Mouse (Mus musculus) liver, postnatal 0 days (tissue): ENCODE results near the gene Slc13a5. TPM values are rescaled to one million over a fixed set of nuclear protein-coding genes. Genes with fewer than 3 reads are reported as not detected.

Source experiments
- ATAC-seq: fragments of 200-750 bp; cut with Nextera tagmentation; 2 replicates; pipeline ENCODE4 v1.8.0; 2017; ENCODE audit warnings: mild to moderate bottlenecking, moderate library complexity
- DNase-seq: peaks from one replicate; pipeline ENCODE4 v3.0.0-alpha.2; 2016
- H3K27ac ChIP-seq: fragments of 300-500 bp; sonication (generic); 2 replicates; pipeline ENCODE4 v1.5.1; 2014; ENCODE audit warnings: antibody characterized with exemption, moderate library complexity, mild to moderate bottlenecking, low read depth
- H3K27me3 ChIP-seq: fragments of 300-500 bp; sonication (generic); 2 replicates; pipeline ENCODE4 v1.6.1; 2014; ENCODE audit warnings: low read length, control low read depth, mixed read lengths; ENCODE audit not compliant: insufficient read depth
- H3K36me3 ChIP-seq: fragments of 300-500 bp; sonication (generic); replicated peaks from 2 replicates; pipeline ENCODE4 v1.6.1; 2014; ENCODE audit warnings: mild to moderate bottlenecking, control low read depth, low read length, moderate library complexity, mixed read lengths; ENCODE audit not compliant: insufficient read depth
- H3K4me1 ChIP-seq: fragments of 300-500 bp; sonication (generic); 2 replicates; pipeline ENCODE4 v1.6.1; 2014; ENCODE audit warnings: antibody characterized with exemption, mild to moderate bottlenecking, control low read depth; ENCODE audit not compliant: insufficient read depth
- H3K4me2 ChIP-seq: fragments of 300-500 bp; sonication (generic); 2 replicates; pipeline ENCODE4 v1.6.1; 2014; ENCODE audit warnings: low read depth, mild to moderate bottlenecking, low read length, moderate library complexity, mixed read lengths
- H3K4me3 ChIP-seq: fragments of 300-500 bp; sonication (generic); 2 replicates; pipeline ENCODE4 v1.5.1; 2014; ENCODE audit warnings: low read depth, low read length
- H3K9ac ChIP-seq: fragments of 300-500 bp; sonication (generic); replicated peaks from 2 replicates; pipeline ENCODE4 v1.6.1; 2014; ENCODE audit warnings: mild to moderate bottlenecking, moderate library complexity
- H3K9me3 ChIP-seq: fragments of 300-500 bp; sonication (generic); 2 replicates; pipeline ENCODE4 v1.6.1; 2016; ENCODE audit warnings: mild to moderate bottlenecking, control low read depth, low read length, mixed read lengths
- CTCF ChIP-seq: sonication (generic); IDR thresholded peaks from 2 replicates; pipeline ENCODE4 v1.5.1; 2016; ENCODE audit warnings: antibody characterized with exemption, low read depth
- EP300 ChIP-seq: IDR thresholded peaks from 2 replicates; pipeline ENCODE4 v1.6.1; 2016; ENCODE audit warnings: antibody characterized with exemption, low read depth, mild to moderate bottlenecking
- WGBS: fragments of 180-500 bp; shearing (Covaris S2); extraction: QIAGEN DNeasy Blood & Tissue Kit; methylation state at CpG from one replicate; pipeline ENCODE4 v1.1.7; 2014; ENCODE audit not compliant: insufficient replicate concordance; 5-methylcytosine and 5-hydroxymethylcytosine counted together
- polyA plus RNA-seq: library from polyadenylated mRNA; unstranded; fragments of >200 nt; fragmentation: Nextera tagmentation; extraction: Ambion mirVana; gene quantifications from 2 replicates; pipeline ENCODE4 v1.2.1, GENCODE M21; 2015

Slc13a5 gene
- polyA plus RNA-seq, 1 experiment from 2014 or later: not detected

- Histone ChIP-seq H3K27me3 (no peaks in the 10 kb centered on the region), H3K4me1 (peaks cover 10% of the 10 kb centered on the region), H3K4me2 (peak overlapping the region; percentile 78), H3K9ac (peak overlapping the region; percentile 64), H3K9me3 (no peaks in the 10 kb centered on the region), H3K4me3 (peak overlapping the region; percentile 63), H3K27ac (peak overlapping the region; percentile 30), H3K36me3 (0 out of 2 replicates have a peak, but pooled peaks cover 11% of the 10 kb centered on the region)
- under 1% methylated on average over 49 of the region's 51 CpGs for WGBS
- 0 out of 2 replicates have a peak, but pooled peaks have one; percentile 11 for TF ChIP-seq CTCF
- no peak for TF ChIP-seq EP300
- peak; percentile 93 for ATAC-seq
- DNase-seq: peak; percentile 97
These were observed 52.2 kb downstream of the Slc13a5 start for GRCm38 (mm10) chr11:72214591-72215409.

GRCm38 (mm10) chr11:72207834-72208377, 59.1 kb downstream of the Slc13a5 start:
- ATAC-seq: no peak

GRCm38 (mm10) chr11:72207204-72207833, 59.7 kb downstream of the Slc13a5 start, which contains the start of the genes 4933427D14Rik and Txndc17:
Gene 4933427D14Rik, minus strand, starts transcription at chr11:72207459.
Gene Txndc17, plus strand, starts transcription at chr11:72207547.
- DNase-seq (peak; percentile 88), ATAC-seq (peak; percentile 92)
- no peak for TF ChIP-seq CTCF
- no peak for TF ChIP-seq EP300
- under 1% methylated on average over 42 of the region's 42 CpGs for WGBS
- Histone ChIP-seq H3K27me3 (no peaks in the 10 kb centered on the region), H3K36me3 (0 out of 2 replicates have a peak, but pooled peaks cover 11% of the 10 kb centered on the region), H3K4me1 (peaks cover 10% of the 10 kb centered on the region), H3K9me3 (no peaks in the 10 kb centered on the region), H3K9ac (peak within 1 kb of the TSS; percentile 80), H3K27ac (peak within 1 kb of the TSS; percentile 58; the same call in 1 of the 2 replicates), H3K4me2 (peak within 1 kb of the TSS; percentile 94), H3K4me3 (peak within 1 kb of the TSS; percentile 74)

More at GRCm38 (mm10) chr11:72207834-72208377, 59.1 kb downstream of the Slc13a5 start:
- no peaks in the 10 kb centered on the region for H3K9me3 ChIP-seq
- no peak for TF ChIP-seq CTCF
- TF ChIP-seq EP300: no peak
- no peak for DNase-seq
- 0 out of 2 replicates have a peak, but pooled peaks cover 11% of the 10 kb centered on the region for H3K36me3 ChIP-seq
- peak overlapping the region; percentile 94 for H3K4me2 ChIP-seq
- H3K9ac ChIP-seq: peak overlapping the region; percentile 80
- 10% methylated on average over 17 of the region's 17 CpGs for WGBS
- peaks cover 10% of the 10 kb centered on the region for H3K4me1 ChIP-seq
- H3K27ac ChIP-seq: peak overlapping the region; percentile 58; the same call in 1 of the 2 replicates
- no peaks in the 10 kb centered on the region for H3K27me3 ChIP-seq
- peak overlapping the region; percentile 74 for H3K4me3 ChIP-seq

- Histone ChIP-seq H3K9me3 (no peaks in the 10 kb centered on the region), H3K27ac (peak within 1 kb of the TSS; percentile 58; the same call in 1 of the 2 replicates), H3K36me3 (peaks cover 16% of the 10 kb centered on the region; the same call in 1 of the 2 replicates), H3K4me3 (peak within 1 kb of the TSS; percentile 74), H3K9ac (peak within 1 kb of the TSS; percentile 80), H3K4me1 (peaks cover 10% of the 10 kb centered on the region), H3K4me2 (peak within 1 kb of the TSS; percentile 94), H3K27me3 (no peaks in the 10 kb centered on the region)
- under 1% methylated on average over 43 of the region's 43 CpGs for WGBS
- TF ChIP-seq EP300: no peak
- TF ChIP-seq CTCF: peak; percentile 21; the same call in 1 of the 2 replicates
- ATAC-seq (peak; percentile 16), DNase-seq (peak; percentile 35)
These were observed 60.5 kb downstream of the Slc13a5 start, which contains the start of gene Gm43951 for GRCm38 (mm10) chr11:72206341-72207203. Gene Gm43951, minus strand, starts transcription at chr11:72206840.

GRCm38 (mm10) chr11:72205256-72205655, 61.8 kb downstream of the Slc13a5 start:
- peaks cover 14% of the 10 kb centered on the region for H3K36me3 ChIP-seq
- ATAC-seq (no peak), DNase-seq (no peak)
- no peak overlapping the region for H3K4me3 ChIP-seq
- no peaks in the 10 kb centered on the region for H3K27me3 ChIP-seq
- H3K4me1 ChIP-seq: peaks cover 10% of the 10 kb centered on the region
- no peaks in the 10 kb centered on the region for H3K9me3 ChIP-seq
- no peak overlapping the region for H3K4me2 ChIP-seq
- 81% methylated on average over 6 of the region's 6 CpGs for WGBS
- H3K27ac ChIP-seq: no peak overlapping the region
- TF ChIP-seq CTCF: no peak
- TF ChIP-seq EP300: no peak
- H3K9ac ChIP-seq: no peak overlapping the region
